Mouse (Mus musculus) leukemia stem cell, adult 10-12 weeks (primary cell): ENCODE measurements around the gene Aldh1l2. TPM values are rescaled to one million over a fixed set of nuclear protein-coding genes. Genes with fewer than 3 reads are reported as not detected.

Experiments used
- polyA plus RNA-seq: library from polyadenylated mRNA; stranded (reverse); fragments of >175 nt; gene quantifications from 2 replicates; pipeline ENCODE4 v1.2.3, GENCODE M21; 2012; ENCODE audit warnings: low replicate concordance

Gene Aldh1l2
- 0.02 TPM in 1 of 2 replicates, not detected in the other for polyA plus RNA-seq

DNA sequence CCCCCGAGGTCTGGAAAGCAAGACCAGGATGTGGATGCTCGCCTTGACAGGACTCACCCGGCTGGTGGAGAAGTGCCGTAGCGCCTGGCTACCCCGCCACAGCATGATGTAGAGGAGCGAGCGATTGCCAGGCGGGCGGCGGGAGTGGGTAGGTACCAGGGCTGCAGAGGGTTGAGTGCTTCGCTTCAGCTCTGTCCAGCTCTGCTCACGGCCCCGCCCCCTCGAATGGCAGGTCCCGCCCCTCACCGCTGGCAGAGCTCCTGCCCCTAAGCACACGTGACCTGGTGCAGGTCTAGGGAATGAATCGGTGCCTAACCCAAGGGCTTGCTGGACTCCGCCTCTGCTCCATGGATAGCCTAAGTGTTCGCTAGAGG is at the start of gene Aldh1l2:
Gene Aldh1l2, minus strand, starts transcription at position 231 of the 374 bp plus-strand sequence.

DNA sequence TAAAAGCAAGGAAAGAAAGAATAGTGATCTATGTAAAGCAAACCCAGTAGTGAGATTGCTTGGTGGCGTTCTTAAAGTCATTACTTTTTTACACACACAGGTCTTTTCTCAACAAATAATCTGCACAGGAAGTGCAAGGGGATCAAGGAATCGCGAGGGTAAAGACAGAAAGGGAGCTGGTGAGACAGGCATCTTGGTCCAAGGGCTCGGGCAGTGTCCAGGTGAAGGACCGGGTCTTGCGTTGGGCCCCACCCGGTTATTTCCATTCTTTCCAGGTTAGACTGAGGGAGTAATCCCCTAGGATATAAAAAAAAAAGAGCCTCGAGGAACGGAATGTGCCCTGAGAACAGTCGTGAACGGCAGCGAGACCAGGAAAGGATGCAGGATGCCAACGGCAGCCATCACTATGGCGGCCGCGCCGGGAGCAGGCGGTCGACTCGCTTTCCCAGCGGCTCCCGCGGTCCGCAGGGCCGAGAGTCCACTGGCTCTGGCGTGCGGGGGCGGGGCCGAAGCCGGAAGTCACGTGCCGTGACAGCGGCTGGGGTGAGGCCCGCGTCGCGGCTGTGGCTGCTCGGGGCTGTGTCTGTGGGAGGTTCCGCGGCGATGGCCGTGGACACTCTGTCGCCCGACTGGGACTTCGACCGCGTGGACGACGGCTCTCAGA is 9.6 kb upstream of the Aldh1l2 start, which contains the start of gene Washc4:
Gene Washc4, plus strand, starts transcription at position 314 of the 664 bp plus-strand sequence.

Other genes with a start within 250 kb of the Aldh1l2 start
- gene Slc41a2, start 196.3 kb downstream of the Aldh1l2 start, polyA plus RNA-seq, result 1.1 and 3.2 TPM in 2 replicates
- 0.24 and 0.35 TPM in 2 replicates for gene D10Wsu102e, start 173.9 kb downstream of the Aldh1l2 start, polyA plus RNA-seq
- gene Washc4, start 9.6 kb upstream of the Aldh1l2 start, polyA plus RNA-seq, result 0.36 and 0.73 TPM in 2 replicates
- gene Appl2, start 114.6 kb upstream of the Aldh1l2 start, polyA plus RNA-seq, result 9.2 and 17.6 TPM in 2 replicates
- 0.07 and 0.19 TPM in 2 replicates for gene 1500009L16Rik, start 188.7 kb upstream of the Aldh1l2 start, polyA plus RNA-seq